Mouse (Mus musculus) adrenal gland (tissue): ENCODE data around the gene Fam178b.

Experiments used
- intact Hi-C: fragments of 180-260 bp; cut with DNase I; formaldehyde crosslinking; loops from one replicate; pipeline ENCODE4 v1.15.1; 2025

Fam178b gene

DNA sequence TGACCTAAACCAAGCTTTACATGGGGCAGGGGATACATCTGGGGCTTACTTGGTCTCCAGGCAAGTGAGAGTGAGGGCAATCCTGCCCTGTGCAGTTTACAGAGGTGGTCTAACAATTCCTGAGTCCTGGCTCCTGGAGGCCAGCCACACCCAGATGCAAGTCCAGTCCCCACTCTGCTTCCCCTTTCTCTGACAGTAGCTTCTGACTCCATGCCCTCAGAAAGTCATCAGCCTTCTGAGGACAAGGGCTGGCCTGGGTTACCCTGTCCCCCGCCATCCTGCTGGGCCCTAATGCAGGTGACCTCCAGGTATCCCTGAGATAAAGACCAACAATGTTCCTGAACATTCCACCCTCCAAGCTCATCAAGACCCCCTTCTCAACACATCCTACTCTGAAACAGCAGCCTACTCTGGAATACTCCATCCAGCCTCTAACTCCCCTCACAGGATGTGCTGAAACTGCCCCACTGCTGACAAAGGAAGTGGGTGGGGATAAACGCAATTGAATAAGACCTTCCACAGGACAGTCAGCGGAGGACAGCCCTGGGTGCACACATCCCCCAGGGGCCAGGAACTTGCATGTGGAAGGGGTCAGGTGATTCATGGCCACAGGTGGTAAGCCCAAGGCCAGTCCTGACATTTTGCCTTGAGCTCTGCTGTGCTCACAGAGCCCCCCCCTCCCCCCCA is 52.8 kb downstream of the Fam178b start:
- intact Hi-C loops = no loop called here

DNA sequence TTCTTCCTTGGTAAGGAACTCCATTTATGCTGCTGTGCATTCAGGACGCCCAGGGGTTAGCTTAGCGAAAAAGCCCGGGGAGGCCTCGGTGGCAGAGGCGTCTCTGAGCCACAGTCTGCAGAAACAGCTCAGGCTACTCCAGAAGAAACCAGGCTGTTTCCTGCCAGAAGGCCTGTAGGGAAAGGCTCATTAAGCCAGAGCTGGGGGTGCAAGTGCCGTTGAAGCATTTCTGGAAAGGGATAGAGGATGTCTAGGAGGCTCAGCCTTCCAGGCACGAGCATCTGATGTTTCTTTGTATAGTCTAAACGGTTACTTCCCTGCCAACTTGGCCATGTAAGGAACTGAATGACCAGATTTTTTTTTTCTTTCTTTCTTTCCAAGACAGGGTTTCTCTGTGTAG is 54.4 kb downstream of the Fam178b start:
- intact Hi-C loops = no loop called here

DNA sequence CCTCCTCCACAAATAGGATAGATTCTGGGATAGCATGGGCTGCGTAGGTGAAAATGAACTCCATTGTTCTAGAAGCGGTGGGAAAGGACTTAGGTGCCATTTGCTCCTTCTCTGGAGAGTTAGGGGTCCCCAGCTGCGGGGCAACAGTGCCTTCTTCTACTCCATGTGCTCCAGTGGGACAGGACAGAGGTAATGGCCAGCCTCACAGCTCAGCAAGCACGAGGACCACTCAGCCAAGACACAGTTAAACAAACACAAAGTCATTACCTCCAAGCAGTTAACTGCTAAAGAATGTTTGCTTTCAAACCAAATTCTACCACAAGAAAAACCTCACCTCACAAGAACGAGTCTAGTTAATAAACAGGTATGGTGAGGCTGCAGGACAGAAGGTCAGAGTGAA is 57.5 kb downstream of the Fam178b start:
- intact Hi-C loops = no loop called here

DNA sequence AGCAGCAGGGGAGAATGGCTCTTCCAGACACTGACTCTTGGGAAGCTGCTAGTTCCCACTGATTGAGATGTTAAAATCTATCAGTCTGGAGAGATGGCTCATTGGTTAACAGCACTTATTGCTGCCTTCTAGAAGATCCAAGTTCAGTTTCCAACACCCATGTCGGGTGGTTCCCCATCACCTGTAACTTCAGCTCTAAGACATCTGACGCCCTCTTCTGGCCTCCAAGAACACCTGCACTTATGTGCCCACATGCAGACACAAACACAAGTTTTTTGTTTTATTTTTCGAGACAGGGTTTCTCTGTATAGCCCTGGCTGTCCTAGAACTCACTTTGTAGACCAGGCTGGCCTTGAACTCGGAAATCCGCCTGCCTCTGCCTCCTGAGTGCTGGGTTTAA is 67.0 kb downstream of the Fam178b start:
- intact Hi-C loops = loop anchor here (5.0 kb wide), 1 partner anchor 49 kb away; no protein-coding TSS in a partner anchor

DNA sequence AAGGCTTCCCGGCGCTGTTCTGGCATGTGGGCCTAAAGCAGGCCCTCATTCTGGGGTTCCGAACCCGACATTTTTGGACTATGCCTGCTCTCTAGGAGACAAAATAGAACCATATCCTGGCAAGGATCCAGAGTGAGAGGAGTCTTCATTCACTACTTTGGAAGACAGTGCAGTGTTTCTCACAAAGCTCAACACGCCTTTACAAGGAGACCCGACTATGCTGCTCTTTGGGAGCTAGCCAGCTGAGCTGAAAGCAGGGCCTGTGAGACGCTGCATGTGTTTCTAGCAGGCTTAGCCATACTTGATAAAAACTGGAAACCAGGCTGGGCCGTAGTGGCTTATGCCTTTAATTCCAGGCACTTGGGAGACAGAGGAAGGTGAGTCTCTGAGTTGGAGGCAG is 67.8 kb downstream of the Fam178b start:
- intact Hi-C loops = loop anchor here (5.0 kb wide), 1 partner anchor 48 kb away; no protein-coding TSS in a partner anchor

DNA sequence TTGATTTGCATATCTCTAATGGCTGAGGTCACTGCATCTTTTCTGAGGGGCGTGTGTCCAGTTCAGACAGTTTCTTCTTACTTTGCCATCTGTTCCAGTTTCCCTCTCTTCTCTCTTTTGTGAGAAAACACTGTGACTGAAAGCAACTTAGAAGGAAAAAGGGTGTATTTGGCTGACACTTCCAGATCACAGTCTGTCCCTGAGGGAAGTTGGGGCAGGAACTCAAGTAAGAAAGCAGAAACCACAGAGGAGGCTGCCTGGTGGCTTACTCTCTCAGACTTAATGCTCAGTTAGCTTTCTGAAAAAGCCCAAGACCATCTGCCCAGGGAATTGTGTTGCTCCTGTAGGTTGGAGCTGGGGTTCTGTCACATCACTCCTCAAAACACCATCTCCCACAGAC is 68.4 kb downstream of the Fam178b start:
- intact Hi-C loops = no loop called here

DNA sequence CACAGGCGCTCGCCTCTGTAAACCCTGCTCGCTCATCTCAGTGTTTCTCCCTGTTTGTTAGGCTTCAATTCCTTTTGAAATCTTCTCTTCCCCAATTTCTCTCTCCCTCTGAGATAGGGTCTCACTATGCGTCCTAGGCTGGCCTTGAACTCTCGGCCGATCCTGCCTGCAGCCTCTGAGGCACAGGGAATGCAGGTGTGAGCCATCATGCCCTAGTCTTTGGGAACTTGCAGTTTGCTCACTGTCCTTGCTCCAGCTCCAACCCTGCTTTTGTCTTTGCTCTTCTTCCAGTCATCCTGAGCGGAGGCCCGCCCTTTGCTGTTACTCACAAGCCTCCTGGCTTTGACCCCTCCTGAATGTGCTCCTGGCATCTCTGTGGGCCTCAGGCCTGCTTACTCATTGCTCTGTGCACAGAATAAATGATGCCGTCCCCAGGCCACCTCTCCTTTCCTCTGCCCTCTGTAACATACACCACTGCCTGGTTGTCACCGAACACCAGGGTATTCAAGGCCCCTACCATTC is 69.5 kb downstream of the Fam178b start:
- intact Hi-C loops = no loop called here

DNA sequence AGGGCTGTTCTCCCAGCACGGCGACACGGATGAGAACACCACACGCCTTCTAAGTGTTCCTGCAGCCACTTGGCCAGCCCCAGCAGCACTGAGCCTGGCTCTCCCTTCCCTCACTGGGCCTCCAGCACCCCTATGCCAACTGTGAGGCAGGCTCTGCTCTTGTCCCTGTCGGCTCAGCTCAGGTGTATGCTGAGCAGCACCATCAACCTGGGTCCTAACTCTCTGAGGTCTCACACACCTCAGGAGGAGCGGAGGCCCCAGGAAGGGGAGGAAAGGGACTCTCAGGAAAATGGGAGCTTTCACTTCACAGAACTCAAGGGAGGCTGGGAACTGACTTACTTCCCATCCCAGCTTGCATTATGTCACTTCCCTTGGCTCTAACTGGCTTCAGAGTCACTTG is 70.6 kb downstream of the Fam178b start:
- intact Hi-C loops = no loop called here

DNA sequence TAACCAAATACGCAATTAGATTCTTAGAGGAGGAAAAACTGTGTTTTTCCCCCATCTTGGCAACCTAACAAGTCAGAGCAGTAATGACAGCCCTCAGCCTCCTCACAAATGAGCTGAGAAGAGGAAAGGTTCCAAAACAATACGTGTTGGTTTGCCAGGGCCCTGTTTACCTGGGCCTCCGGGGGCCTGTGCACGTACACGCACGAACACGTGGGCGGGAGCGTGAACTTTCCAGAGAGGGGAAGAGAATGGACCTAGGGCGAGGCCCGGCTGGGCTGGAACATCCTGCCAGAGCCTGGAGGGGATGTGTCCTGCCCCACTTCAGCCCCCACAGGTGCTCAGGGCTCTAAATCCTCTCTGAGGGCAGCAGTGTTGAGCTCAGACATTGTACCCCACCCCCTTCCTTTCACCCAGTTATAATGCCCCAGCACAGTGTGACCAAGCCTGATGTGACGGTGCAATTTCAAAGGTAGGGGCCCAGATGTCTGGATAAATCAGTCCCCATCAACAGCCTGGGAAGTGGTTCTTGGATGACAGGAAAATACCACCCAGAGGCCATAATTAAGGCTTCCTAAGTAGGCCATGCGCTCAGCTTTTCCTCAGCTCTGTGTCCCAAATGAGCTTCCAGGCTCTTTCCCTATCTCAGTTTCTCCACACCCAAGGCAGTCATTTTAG is 71.4 kb downstream of the Fam178b start:
- intact Hi-C loops = no loop called here

DNA sequence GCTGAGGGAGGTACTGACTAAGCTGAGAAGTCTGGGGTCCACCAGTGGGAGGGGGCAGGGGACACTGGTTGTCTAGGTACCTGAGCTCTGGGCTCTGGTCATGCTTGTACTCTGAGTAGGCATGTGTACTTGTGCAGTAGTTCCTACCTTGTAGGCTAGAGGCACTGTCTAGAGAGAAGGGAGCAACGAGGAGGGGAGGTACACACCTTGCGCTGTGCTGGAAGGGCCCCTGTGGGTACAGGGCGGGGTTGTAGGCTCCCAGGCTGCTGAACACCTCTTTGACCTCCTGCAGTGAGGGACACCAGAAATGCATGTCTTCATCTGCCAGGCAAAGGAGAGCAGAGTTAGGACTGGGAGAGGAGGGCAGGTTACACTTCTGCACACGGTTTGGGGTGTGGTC is 74.8 kb downstream of the Fam178b start:
- intact Hi-C loops = no loop called here

DNA sequence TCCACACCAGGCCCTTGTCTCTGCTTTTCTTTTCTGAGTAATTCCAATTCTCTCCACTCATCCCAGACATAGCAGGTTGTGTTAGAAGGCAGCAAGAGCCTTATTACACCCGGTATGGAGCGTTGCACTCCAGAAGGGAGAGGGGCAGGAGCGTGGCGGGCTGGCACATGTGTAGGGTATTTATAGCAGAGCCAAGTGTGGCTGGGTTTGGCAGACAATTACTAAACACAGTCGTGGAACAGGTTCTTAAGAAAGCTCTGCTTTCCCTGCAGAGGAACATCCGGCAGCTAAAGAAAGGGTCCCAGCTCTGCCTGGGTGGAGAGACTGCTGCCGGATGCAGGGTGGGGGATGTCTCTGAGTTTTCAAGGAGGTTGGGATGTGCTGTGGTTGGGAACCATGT is 76.0 kb downstream of the Fam178b start:
- intact Hi-C loops = no loop called here

DNA sequence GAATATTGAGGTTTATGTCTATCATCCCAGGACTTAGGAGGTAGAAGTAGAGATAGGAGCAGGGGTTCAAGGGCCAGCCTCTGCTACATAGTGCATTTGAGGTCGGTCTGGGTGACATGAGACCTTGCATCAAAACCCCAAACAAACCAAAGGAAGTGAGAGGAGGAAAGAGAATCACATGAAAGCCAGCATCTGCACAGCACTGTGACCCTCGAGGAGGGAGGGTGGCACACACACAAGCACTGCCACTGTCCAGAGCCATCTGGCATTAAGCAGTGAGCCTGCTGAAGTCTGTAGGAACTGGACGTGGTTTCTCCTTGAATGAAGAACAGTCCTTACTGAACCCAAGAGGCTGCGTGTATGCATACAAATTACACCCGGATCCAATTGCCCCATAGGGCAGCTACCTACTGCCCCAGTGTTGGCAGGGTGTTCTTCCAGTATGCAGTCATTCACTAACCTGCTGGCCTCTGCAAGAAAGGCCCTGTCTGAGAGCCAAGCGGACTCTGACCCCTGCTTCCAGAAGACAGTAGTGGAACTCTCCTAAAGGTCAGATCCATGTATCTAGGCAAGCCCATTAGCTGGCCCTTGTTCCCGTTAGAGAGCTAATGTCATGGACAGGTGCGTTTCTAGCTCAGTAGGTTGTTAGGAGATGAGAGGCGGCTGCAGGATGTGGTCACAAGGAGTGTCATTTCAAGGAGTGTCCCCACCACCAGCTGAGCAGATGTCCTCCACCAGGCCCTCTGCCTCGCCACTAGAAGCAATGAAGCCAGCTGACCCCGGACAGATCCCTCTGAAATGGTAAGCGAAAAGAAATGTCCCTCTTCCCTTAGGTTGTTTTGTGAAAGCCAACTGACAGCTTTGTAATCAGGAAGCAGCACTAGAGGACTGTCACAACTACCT is 78.5 kb downstream of the Fam178b start:
- intact Hi-C loops = no loop called here

DNA sequence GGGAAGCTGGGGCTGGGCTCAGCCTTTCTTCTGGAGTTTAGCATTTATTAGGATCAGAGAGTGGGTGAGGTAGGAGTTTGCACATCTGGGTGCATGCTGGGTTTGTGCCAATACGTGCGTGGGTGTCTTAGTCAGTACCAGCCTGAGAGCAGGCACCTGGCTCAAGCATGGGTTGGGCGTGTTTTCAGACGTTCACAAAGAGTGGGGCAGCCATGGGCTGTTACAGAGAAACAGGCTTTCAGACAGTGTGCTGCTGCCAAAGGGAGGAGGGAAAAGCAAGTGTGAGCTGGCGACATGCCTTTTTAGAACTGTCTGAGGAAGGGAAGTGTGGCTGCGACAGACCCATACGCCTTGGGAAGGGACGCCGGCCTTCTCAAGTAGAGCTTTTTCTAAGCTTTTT is 79.6 kb downstream of the Fam178b start:
- intact Hi-C loops = no loop called here

DNA sequence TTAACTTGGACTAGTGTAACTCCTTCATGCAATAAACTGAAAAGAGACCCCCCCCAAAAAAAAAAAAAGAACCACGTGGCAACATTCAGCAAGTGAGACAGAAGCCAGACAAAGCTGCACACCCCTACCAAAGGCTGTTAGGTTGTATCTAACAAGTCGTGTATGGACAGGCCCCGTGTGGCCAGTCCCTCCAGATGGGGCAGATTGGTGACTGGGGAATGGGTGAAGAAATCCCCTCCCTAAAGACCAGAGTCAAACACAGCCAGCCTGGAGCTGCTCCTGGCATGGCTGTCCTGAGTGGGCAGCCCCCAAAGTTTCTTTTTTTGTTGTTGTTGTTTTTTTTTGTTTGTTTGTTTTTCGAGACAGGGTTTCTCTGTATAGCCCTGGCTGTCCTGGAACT is 80.7 kb downstream of the Fam178b start:
- intact Hi-C loops = no loop called here

DNA sequence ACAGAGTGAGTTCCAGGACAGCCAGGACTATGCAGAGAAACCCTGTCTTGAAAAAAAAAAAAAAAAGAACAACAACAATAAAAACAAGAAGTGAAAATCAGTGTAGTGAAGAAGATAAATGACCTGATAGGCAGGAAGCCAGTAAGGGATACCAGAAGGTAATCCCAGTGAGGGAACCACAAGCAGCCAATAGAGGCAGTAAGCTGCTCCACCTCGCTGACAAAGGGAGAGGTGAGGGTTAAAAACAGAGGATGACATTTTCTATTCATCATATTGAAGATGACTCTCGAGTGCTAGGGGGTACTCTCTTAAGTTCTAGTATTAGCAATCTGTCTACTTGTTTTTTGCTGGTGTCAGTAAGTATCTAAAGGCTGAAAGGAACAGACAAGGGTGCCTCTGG is 84.6 kb downstream of the Fam178b start:
- intact Hi-C loops = loop anchor here (5.0 kb wide), 1 partner anchor 41 kb away; the partner anchor contains the start of gene Sema4c

DNA sequence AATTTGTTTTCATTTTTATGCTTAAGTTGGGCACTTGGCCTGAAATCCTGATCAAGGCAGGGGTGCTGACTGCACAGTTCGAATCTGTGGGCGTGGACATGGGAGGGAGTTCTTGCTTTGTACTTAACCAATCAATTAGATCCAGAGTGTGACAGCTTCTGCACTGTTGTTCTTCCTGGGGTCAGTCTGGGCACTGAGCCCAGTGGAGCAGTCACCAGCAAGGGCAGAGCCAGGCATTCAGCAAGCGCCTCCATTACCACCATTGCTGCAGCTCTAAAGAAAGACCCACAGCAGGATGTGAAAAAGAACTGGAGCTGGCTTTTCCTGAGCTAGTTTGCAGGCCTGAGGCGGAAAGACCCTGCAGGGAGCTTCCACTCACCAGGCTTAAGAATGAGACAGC is 86.9 kb downstream of the Fam178b start:
- intact Hi-C loops = loop anchor here (5.0 kb wide), 1 partner anchor 39 kb away; the partner anchor contains the start of gene Sema4c

DNA sequence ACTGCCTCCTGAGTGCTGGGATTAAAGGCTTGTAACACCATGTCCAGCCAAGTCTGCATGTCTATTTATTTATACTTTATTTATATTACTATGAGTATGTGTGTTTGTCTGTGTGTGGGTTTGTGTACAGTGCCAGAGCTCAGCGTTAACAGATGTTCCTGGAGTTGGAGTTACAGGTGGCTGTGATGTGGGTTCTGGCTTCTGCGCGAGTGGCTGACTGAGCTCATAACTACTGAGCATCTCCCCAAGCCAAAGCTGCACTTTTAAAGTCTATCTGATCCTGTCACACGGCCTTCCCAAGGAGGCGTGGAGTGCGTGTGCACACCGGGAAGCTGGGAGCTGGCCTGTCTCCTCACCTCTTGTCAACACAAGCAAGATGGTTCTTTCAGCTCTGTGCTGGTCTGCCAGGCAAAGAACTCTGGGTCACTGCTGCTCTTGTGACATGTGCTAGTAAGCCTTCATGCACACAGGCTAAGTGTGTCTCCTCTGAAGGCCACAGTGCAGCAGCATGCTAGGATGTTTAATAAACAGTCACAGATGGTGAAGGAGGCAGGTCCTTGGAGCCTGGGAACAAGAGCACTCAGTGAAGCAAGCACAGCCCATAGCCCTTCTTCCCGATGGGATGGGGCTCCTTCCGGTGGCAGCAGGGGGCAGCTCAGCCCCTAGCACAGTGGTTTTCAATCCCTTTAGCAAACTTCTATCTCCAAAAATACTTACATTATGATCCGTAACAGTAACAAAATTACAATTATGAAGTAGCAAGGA is 87.6 kb downstream of the Fam178b start:
- intact Hi-C loops = loop anchor here (5.0 kb wide), 1 partner anchor 38 kb away; the partner anchor contains the start of gene Sema4c

DNA sequence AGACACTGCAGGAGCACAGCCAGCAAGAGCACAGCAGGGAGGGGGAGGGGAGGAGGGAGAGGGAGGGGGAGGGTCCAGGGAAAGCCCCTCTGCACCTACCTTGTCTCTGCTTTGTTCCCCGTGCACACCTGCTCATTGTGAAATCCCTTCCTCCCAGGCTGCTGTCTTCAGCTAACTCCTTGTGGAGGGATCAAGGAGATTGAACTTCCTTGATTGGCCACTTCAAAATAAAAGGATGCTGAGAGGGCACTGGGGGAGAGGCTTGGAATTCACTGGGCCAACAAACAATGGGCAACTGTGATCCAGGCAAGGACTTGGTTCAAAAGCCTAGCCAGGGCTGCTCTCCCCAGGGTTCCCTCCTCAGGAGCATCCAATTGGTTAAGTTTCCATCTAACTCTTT is 89.9 kb downstream of the Fam178b start:
- intact Hi-C loops = no loop called here

DNA sequence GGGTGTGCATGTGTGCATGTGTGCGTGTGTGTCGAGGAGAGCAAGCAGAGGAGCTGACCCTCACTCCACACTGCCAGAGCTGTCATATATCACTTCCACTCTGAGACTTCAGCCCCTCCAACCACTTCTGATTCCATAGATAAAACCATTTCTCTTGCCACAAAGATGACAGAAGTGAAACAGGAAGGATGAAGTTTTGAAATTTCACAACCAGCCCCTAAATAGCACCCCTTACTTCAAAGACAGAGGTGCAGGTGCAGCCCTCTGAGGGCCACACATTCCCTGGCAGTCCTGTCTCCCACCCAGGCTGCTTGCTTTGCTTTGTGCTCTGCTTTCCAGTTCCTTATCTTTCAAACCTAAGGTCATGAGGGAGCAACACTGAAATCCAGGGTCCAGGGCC is 91.6 kb downstream of the Fam178b start:
- intact Hi-C loops = no loop called here

DNA sequence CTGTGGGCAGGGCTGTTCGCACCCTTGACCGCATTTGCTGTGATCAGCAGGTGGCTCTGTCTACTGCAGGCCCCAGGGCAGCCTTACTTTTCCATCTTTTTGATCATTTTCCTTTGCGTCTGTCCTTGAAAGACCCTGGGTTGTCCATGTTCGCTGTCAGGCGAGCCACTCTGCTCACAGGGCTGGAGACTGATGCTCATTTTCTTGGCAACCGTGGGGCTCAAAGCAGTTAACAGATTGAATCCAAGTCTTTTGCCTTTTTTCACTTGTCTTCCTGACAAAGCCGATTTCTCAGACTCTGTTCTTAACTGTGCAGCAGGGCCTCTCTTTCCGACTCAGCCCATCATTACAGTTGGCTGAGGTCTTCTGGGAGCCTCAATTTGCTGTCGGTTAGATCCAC is 92.3 kb downstream of the Fam178b start:
- intact Hi-C loops = no loop called here

DNA sequence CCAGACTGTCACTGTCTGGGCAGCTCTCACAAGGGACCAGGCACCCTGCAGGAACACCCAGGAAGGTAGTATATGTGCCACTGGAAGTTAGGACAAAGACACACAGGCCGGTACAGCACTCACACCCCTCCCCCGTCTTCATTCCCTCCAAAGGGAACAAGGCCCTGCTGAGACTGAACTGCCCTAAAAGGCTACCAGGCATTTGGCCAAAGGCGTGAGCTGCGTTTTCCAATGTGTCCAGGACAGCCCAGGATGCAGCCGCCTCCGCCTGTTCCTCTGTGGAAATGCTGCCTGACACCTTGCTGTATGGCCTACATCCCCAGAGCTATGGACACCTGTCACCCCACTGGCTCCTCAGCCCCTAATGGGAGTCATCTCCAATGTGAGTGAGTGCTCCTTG is 93.5 kb downstream of the Fam178b start:
- intact Hi-C loops = no loop called here
